Comparison of ENCODE assay signal across 29 mouse cellular contexts in the genomic region with DNA sequence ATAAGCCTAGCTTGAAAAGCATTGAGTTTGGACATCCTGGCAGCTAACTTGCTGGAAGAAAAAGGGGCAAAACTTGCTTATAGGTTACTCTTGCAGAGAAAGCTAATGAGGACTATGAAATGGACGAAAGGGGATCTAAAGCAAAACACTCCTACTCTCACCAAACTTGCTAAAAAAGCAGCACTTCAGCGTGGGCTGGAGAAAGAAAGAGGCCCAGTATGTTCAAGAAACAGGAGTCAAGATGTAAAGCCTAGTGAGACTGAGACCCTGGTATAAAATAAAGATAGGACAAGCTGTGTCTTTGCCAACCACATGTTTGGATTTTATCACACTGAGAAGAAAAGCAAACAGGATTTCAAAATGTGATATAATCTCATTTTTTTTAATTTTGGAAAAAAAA.
A peak's percentile ranks its signal among the peaks of the same experiment; 100 is the strongest.
DNase-seq lines count a peak whose midpoint lies in the region; ATAC-seq and TF ChIP-seq lines count a peak whose summit lies in the region.
"Had no signal": no experiment of that assay in that cellular context is flagged by ENCODE, and none has a peak within 500 bp of the region (broad histone marks: within the 10 kb centered on the region; RNA-seq: fewer than 3 reads in every experiment).

No protein-coding gene starts in this region.

- no peaks in the 10 kb centered on the region for H3K36me3 ChIP-seq in midbrain, embryonic 11.5 days (ENCODE audit: control insufficient read depth, insufficient read depth, low read length)
- H3K36me3 ChIP-seq in midbrain, postnatal 0 days (ENCODE audit: insufficient read depth, low read length), result no peaks in the 10 kb centered on the region
- H3K36me3 ChIP-seq: embryonic facial prominence, embryonic 13.5 days; embryonic facial prominence, embryonic 15.5 days; forebrain, embryonic 10.5 days; forebrain, embryonic 12.5 days; G1E had no signal

- no peaks in the 10 kb centered on the region for H3K9me3 ChIP-seq in midbrain, embryonic 11.5 days (ENCODE audit: control insufficient read depth, low read length)
- no peaks in the 10 kb centered on the region for H3K9me3 ChIP-seq in midbrain, postnatal 0 days (ENCODE audit: low read length)
- H3K9me3 ChIP-seq: embryonic facial prominence, embryonic 13.5 days; embryonic facial prominence, embryonic 15.5 days; forebrain, embryonic 10.5 days; forebrain, embryonic 12.5 days; G1E had no signal

- WGBS in midbrain, embryonic 11.5 days, result 68% methylated on average over 2 of the region's 2 CpGs
- WGBS in midbrain, postnatal 0 days, result 72% methylated on average over 2 of the region's 2 CpGs

- TF ChIP-seq CTCF in midbrain, postnatal 0 days (IDR thresholded peaks at IDR 0.05), result no peak

- no peaks in the 10 kb centered on the region for H3K4me1 ChIP-seq in midbrain, embryonic 11.5 days (ENCODE audit: control insufficient read depth, insufficient read depth, low read length)
- H3K4me1 ChIP-seq in midbrain, postnatal 0 days (ENCODE audit: insufficient read depth, low read length), result no peaks in the 10 kb centered on the region
- H3K4me1 ChIP-seq: embryonic facial prominence, embryonic 13.5 days; embryonic facial prominence, embryonic 15.5 days; forebrain, embryonic 10.5 days; forebrain, embryonic 12.5 days had no signal

- no peaks in the 10 kb centered on the region for H3K27me3 ChIP-seq in midbrain, embryonic 11.5 days (ENCODE audit: control insufficient read depth, insufficient read depth, low read length)
- no peaks in the 10 kb centered on the region for H3K27me3 ChIP-seq in midbrain, postnatal 0 days (ENCODE audit: insufficient read depth, low read length)
- H3K27me3 ChIP-seq: embryonic facial prominence, embryonic 13.5 days; embryonic facial prominence, embryonic 15.5 days; forebrain, embryonic 12.5 days; Patski had no signal

- H3K4me3 ChIP-seq in midbrain, embryonic 11.5 days (ENCODE audit: low read depth, low read length), result no peak overlapping the region
- H3K4me3 ChIP-seq in midbrain, postnatal 0 days (ENCODE audit: low read depth, low read length), result no peak overlapping the region
- H3K4me3 ChIP-seq: embryonic facial prominence, embryonic 13.5 days; embryonic facial prominence, embryonic 15.5 days; erythroblast, embryonic 14.5 days; forebrain, embryonic 10.5 days; forebrain, embryonic 12.5 days had no signal

- H3K27ac ChIP-seq in midbrain, embryonic 11.5 days (ENCODE audit: low read depth, low read length), result no peak overlapping the region
- no peak overlapping the region for H3K27ac ChIP-seq in midbrain, postnatal 0 days (ENCODE audit: low read depth, low read length)
- H3K27ac ChIP-seq: embryonic facial prominence, embryonic 13.5 days; embryonic facial prominence, embryonic 15.5 days; forebrain, embryonic 10.5 days; forebrain, embryonic 12.5 days had no signal

- no peak for DNase-seq in frontal cortex, postnatal 25 days (ENCODE audit: low spot score in 2 of 2)
- DNase-seq in left cerebral cortex, adult 11 months (ENCODE audit: low spot score), result peak; percentile 10
- no peak for DNase-seq in left cerebral cortex, postnatal 10 days (ENCODE audit: extremely low spot score in 1 of 2, low spot score in 2 of 2)
- DNase-seq in midbrain, embryonic 11.5 days (ENCODE audit: low spot score, missing footprints), result peak; percentile 19
- no peak for DNase-seq in midbrain, postnatal 0 days (ENCODE audit: low spot score)
- peak; percentile 68 for DNase-seq in brain, adult 2 months (ENCODE audit: low read depth, low spot score)
- no peak for DNase-seq in ovary, adult 18-20 months (ENCODE audit: low spot score)
- DNase-seq: adrenal gland, adult 8-10 months; adrenal gland, postnatal 14 days; adrenal gland, postnatal 36 days; B cell, adult 2 months; cerebellum, adult 11 months; cerebellum, adult 18-20 months; cerebellum, adult 8-10 months; cerebellum, adult 9-11 months; cerebellum, postnatal 14 days; cerebellum, postnatal 36 days; embryo, embryonic 11 days had no signal

- ATAC-seq in frontal cortex, adult (ENCODE audit: low TSS enrichment), result peak; percentile 97
- no peak for ATAC-seq in midbrain, embryonic 11.5 days (ENCODE audit: low FRiP score)
- no peak for ATAC-seq in midbrain, postnatal 0 days (ENCODE audit: low FRiP score)
- ATAC-seq: activated CD4-positive, CD25-positive, alpha-beta regulatory T cell, adult 4 months; CD4-positive, CD25-positive, alpha-beta regulatory T cell, adult 4 months; forebrain, embryonic 14.5 days; Patski had no signal

- no peak overlapping the region for H3K4me2 ChIP-seq in midbrain, embryonic 11.5 days
- no peak overlapping the region for H3K4me2 ChIP-seq in midbrain, postnatal 0 days (ENCODE audit: low read depth, low read length, poor library complexity, severe bottlenecking)
- H3K4me2 ChIP-seq: embryonic facial prominence, embryonic 13.5 days; embryonic facial prominence, embryonic 15.5 days; forebrain, embryonic 12.5 days had no signal

- no peak overlapping the region for H3K9ac ChIP-seq in midbrain, embryonic 11.5 days (ENCODE audit: low read length)
- H3K9ac ChIP-seq in midbrain, postnatal 0 days (replicated peaks; ENCODE audit: low read length, poor library complexity, severe bottlenecking), result no peak overlapping the region
- H3K9ac ChIP-seq: embryonic facial prominence, embryonic 13.5 days; embryonic facial prominence, embryonic 15.5 days; forebrain, embryonic 12.5 days had no signal

- intact Hi-C loops in left cerebral cortex, postnatal 10 days (cut with DNase I), result no loop called here

Comparison
In these comparisons a context has a peak if more than half of its experiments do, and no peak if none do; other contexts are left out.
1. DNase-seq: peak in left cerebral cortex, adult 11 months (single experiment), midbrain, embryonic 11.5 days (single experiment) and brain, adult 2 months (single experiment); none in frontal cortex, postnatal 25 days (0 of 2), left cerebral cortex, postnatal 10 days (0 of 2), midbrain, postnatal 0 days (single experiment) and ovary, adult 18-20 months (single experiment).